Mouse (Mus musculus) embryo, embryonic 9.5 days (tissue): ENCODE measurements around the gene Crlf1.
"Not testable (repeated sequence)": the region's sequence is repeated elsewhere in the genome, so short reads cannot be mapped to it uniquely, and the experiment has no call there.

Experiments used
- DNase-seq: peaks from one replicate; pipeline ENCODE4 v3.0.0-alpha.2; 2017; ENCODE audit errors: extremely low spot score

The Crlf1 gene

GRCm38 (mm10) chr8:70495001-70495770 is 2.2 kb downstream of the Crlf1 start:
- DNase-seq, result peak; percentile 25

- peak; percentile 27 for DNase-seq
Observed at GRCm38 (mm10) chr8:70495771-70496062, 2.8 kb downstream of the Crlf1 start.

GRCm38 (mm10) chr8:70500386-70501301 is 7.7 kb downstream of the Crlf1 start:
- peak; percentile 29 for DNase-seq

GRCm38 (mm10) chr8:70501820-70502529 is 9.0 kb downstream of the Crlf1 start:
- no peak for DNase-seq

GRCm38 (mm10) chr8:70502540-70502939 is 9.6 kb downstream of the Crlf1 start:
- DNase-seq, result no peak

GRCm38 (mm10) chr8:70503062-70503750 is 10.2 kb downstream of the Crlf1 start:
- DNase-seq, result peak; percentile 79

GRCm38 (mm10) chr8:70504291-70504716 is 11.3 kb downstream of the Crlf1 start:
- DNase-seq, result peak; percentile 47

GRCm38 (mm10) chr8:70504851-70505250 is 11.9 kb downstream of the Crlf1 start:
- DNase-seq, result peak; percentile 87

GRCm38 (mm10) chr8:70505698-70506327 is 12.9 kb downstream of the Crlf1 start:
- no peak for DNase-seq

- peak; percentile 98 for DNase-seq
Observed at GRCm38 (mm10) chr8:70506328-70507026, 13.5 kb downstream of the Crlf1 start, which contains the start of gene Rex1bd. Gene Rex1bd (minus strand): TSS chr8:70506752.

GRCm38 (mm10) chr8:70507027-70507393 is 14.1 kb downstream of the Crlf1 start:
- DNase-seq, result no peak

- DNase-seq, result no peak
Observed at GRCm38 (mm10) chr8:70509281-70509952, 16.5 kb downstream of the Crlf1 start.

- DNase-seq, result peak; percentile 96
Observed at GRCm38 (mm10) chr8:70510228-70510915, 17.4 kb downstream of the Crlf1 start, which contains the start of gene Uba52. Gene Uba52 (minus strand): TSS chr8:70510801.

GRCm38 (mm10) chr8:70511174-70511573 is 18.2 kb downstream of the Crlf1 start:
- not testable (repeated sequence) for DNase-seq

GRCm38 (mm10) chr8:70511770-70512169 is 18.8 kb downstream of the Crlf1 start:
- DNase-seq, result no peak

GRCm38 (mm10) chr8:70512253-70512903 is 19.4 kb downstream of the Crlf1 start:
- DNase-seq, result no peak

GRCm38 (mm10) chr8:70513441-70513840 is 20.5 kb downstream of the Crlf1 start:
- DNase-seq, result no peak

GRCm38 (mm10) chr8:70517940-70518643 is 25.1 kb downstream of the Crlf1 start:
- DNase-seq, result no peak
